Mouse (Mus musculus) mature B cell (primary cell): ENCODE measurements around the gene Reps2.

Source experiments
- in situ Hi-C: fragments of 300-500 bp; cut with MboI; formaldehyde crosslinking; loops from 2 replicates; pipeline ENCODE4 v1.14.3; 2019

Reps2 gene

GRCm38 (mm10) chrX:162643091-162643788, at the start of gene Reps2:
TSS of gene Reps2 (minus strand) at chrX:162643649.
- in situ Hi-C loops, result no loop called here

DNA sequence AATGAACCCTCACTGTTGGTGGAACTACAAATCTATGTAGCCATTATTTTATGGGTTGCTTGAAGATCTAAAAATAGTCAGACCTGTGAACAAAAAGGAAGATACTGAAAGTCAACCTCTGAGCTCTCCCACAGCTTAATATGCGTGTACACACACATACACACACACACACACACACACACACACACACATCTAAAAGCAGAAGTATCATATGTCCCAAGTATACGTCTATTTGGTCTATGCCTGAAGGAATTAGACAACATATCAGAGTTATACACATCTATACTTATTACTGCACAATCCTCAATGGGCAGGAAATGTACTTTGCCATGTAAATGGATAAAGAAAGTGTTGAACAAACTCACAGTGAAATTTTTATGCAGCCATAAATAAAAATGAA, 47.8 kb upstream of the Reps2 start:
- in situ Hi-C loops, result no loop called here

DNA sequence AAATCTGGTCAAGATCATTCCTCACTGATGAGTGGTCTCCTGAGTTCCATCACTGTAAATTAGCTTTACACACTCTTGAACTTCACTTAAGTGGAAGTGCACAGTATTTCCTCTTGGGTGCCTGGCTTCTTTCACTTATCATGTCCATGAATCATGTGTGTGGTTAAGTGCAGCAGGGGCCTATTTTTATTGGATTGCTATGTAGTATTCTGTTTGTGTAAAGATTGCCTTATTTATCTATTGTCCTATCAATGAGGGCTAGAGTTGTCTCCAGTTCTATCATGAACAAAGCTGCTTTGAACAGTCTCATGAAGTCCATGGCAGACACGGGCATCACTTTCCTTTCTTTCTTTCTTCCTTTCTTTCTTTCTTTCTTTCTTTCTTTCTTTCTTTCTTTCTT, 41.9 kb upstream of the Reps2 start:
- in situ Hi-C loops, result no loop called here

DNA sequence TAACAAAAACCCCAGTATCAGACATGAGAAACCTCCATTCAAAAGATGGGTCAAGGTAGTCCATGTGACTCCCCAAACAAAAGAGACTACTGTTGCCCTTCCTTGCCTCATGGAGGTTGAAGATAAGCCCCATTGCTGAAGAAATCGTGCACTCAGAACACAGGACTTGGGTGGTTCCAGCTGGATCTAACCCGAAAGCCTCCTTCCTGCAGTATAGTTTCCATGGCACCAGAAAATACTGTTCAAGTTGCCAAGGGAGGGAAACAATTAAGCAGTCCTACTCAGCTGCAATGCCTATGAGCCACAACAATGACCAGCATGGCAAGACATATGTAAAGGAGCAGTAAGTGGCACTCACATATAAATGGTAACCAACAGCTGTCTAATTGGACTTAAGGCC, 36.1 kb upstream of the Reps2 start:
- in situ Hi-C loops, result no loop called here

DNA sequence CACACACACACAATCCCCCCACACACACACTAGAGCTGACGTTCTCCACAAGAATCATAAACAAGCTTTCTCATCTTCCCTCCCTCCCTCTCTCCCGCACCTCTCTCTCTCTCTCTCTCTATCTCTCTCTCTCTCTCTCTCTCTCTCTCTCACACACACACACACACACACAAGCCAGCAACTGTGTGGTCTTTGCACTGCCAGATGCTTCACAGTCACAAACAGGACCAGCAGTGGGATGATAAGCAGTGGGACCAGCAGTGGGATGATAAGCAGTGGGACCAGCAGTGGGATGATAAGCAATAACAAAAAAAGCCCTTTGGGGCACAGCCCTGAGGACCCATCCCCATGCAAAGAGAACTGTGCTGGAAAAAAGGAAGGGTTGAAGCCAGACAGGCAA, 35.4 kb upstream of the Reps2 start:
- in situ Hi-C loops, result no loop called here

DNA sequence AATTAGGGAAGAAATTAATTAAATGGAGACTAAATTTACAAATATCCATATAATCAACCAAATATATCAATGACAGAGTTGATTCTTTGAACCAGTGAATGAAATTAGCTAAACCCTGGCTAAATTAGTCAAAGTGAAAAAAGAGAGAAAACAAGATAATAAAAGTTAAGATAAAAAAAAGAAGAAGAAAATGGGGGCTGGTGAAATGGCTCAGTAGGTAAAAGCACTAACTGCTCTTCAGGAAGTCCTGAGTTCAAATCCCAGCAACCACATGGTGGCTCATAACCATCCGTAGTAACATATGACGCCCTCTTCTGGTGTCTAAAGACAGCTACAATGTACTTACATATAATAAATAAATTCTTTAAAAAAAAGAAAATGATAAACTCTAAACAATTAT, 22.7 kb upstream of the Reps2 start:
- in situ Hi-C loops, result no loop called here

GRCm38 (mm10) chrX:162660182-162660581, 16.7 kb upstream of the Reps2 start:
- in situ Hi-C loops, result no loop called here

GRCm38 (mm10) chrX:162653518-162653917, 10.1 kb upstream of the Reps2 start:
- in situ Hi-C loops, result no loop called here

DNA sequence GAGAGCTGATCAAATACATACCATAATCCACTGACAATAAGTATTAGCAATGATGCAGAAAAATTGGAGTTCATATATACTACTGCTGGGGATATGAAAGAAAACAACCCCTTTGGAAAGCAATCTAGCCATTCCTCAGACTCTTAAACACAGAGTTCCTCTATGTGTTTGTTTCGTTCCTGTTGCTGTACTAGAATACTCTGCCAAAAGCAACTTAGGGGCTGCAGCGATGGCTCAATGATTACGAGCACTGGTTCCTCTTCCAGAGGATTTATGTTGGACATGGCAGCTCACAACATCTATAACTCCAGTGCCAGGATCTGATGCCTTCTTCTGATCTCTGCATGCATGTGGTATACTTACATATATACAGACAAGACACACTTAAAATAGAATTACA, 9.0 kb upstream of the Reps2 start:
- in situ Hi-C loops, result no loop called here

- in situ Hi-C loops, result no loop called here
Observed at GRCm38 (mm10) chrX:162651125-162651524, 7.7 kb upstream of the Reps2 start.

- in situ Hi-C loops, result no loop called here
Observed at GRCm38 (mm10) chrX:162643789-162644092, 292 bp upstream of the Reps2 start.

DNA sequence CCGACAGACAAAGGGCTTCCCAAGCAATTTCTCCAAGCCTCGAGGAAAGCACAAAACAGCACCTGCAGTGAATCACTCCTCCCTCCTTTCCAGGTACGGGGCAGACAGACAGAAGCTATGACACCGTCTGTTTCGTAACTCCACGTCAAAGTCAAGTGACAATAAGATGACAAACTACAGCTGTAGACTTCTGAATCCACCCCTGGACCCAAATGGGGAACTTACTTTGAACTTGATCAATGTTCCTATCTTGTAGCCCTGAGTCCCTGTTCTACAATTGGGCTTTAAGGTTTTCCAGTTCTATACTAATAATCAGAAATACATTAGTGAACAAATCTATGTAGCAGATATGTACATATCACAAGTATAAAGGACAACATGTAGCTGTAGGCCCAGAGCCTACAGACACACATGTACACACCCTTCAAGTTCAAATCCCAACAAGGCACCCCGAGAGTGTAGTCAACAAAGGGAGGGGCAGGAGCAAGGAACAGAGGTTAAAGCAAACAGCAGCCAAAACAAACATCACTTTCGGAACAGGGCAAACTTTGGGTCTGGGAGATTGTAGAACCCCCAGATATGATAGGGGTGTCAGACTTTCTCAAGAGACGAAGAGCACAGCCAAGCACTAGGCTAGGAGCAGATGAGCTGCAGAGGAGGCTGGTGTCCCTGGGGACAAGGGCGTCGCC, 903 bp downstream of the Reps2 start:
- in situ Hi-C loops, result no loop called here

DNA sequence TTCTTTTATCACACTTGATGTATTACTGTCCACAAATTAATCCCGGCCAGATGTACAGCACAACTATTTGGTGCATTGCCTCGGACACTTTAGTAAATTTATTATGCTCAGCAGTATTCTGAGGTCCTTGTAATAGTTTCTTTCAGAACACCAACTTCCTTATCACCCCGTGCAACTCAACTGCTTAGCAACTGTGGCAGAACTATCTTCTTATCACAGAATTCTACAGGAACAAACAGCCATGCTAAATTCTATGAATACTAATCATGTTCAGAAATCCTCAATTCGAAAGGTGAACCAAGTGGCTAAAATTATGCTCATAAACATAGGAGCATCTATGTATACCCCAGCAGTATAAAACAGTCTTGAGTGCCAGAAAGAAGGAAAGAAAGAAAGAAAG, 1.7 kb downstream of the Reps2 start:
- in situ Hi-C loops, result no loop called here

DNA sequence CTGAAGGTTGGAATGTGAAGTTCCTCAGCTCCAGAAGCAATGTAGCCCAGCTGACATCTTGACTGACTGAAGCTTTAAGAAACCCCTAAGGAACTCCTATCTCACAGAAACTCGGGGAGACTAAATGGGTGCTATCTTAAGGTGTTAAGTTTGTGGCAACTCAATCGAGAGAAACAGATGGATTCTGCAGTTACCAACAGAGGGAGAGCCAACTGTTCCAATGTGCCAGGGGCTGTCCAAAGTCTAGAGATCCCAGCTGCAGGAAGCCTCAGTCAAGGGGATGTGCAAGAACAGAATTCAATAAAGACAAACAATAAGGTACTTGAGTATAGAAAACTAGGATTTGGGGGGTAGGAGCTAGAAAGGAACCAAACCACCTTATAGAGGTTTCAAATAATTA, 8.3 kb downstream of the Reps2 start:
- in situ Hi-C loops, result no loop called here

GRCm38 (mm10) chrX:162622091-162622437, 21.4 kb downstream of the Reps2 start:
- in situ Hi-C loops, result no loop called here

DNA sequence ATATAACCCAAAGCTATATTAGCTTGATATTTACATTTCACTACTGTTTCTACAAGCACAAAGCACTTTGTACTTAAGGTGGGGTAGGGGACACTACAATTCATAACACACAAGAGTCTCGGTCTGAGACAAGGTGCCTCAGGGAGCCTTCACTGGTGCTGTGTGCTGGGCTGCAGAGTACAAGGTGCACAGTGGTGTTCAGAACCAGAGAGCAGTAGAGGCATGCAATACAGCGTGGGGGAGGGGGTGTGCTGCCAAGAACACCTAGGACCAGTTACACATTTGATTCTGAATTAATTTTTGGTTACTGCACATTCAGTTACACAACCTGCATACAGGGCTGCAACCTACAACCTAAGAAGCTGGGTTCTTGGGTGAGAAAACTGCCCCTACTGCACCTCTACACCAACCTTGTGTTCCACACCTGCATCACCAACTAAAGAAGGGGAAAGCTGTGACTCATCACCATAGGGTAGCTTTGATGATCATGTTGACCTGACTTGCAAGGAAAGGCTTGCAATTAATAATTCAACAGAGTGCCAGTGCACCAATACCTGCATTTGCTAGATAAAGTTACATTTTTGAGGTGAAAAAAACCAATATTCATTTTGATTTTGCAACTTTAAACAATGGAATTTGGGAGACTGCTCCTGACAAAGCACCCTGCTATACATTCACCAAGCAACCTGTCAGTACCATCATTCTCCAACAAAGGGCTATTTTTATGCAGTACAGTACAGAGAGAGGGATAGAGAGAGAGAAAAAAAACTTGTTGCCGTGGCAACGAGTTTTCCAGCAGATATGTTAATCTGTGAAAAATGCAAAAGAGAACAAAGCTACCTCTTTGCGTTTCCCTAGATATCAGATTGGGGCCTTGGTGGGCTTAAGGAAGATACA, 22.0 kb downstream of the Reps2 start:
- in situ Hi-C loops, result no loop called here

DNA sequence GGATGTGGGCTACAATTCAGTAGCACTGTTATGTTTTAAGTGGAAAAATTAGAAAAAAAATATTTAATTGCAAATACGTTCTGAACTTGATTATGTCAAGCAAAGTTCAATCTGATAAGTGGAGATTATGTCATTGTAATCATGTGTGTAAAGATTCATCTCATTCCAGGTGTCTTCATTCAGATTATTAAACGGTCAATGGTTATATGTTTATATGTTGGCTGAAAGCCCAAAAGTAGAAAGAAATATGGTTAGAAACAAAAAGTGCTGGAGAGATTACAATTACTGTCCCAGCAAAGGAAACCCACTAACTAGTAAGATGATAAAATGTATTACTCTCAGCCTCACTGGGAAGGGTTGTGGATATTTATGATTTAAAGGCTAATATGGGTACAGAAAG, 23.7 kb downstream of the Reps2 start:
- in situ Hi-C loops, result no loop called here

DNA sequence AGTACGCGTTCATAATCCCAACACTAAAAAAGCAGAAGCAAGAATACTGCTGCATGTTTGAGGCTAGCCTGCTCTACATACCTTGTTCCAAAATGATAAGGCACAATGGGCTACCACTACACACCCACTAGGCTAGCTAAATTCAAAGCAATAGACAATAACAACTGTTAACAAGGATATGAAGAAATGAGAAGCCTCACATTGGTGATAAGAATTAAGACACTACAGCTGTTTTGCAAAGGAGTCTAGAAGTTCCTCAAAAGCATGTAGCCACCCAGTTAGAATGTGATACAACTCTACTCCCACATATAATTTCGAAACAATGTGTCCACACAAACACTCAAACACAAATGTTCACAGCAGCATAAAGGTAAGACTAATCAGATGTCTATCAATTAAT, 24.9 kb downstream of the Reps2 start:
- in situ Hi-C loops, result no loop called here

GRCm38 (mm10) chrX:162606113-162606512, 37.3 kb downstream of the Reps2 start:
- in situ Hi-C loops, result no loop called here

- in situ Hi-C loops, result no loop called here
Observed at GRCm38 (mm10) chrX:162599666-162600065, 43.8 kb downstream of the Reps2 start.

- in situ Hi-C loops, result no loop called here
Observed at GRCm38 (mm10) chrX:162591005-162591801, 52.2 kb downstream of the Reps2 start.

- in situ Hi-C loops, result no loop called here
Observed at GRCm38 (mm10) chrX:162590145-162590790, 53.2 kb downstream of the Reps2 start.
